Mouse (Mus musculus) small intestine, adult 2 months (tissue): ENCODE results near the gene Rassf8. TPM values are rescaled to one million over a fixed set of nuclear protein-coding genes. Genes with fewer than 3 reads are reported as not detected.

Experiments
- H3K27ac ChIP-seq: fragments of 200-500 bp; 2 replicates; pipeline ENCODE4 v1.5.1; 2012; ENCODE audit warnings: low read depth, low read length, control low read depth, inconsistent platforms; ENCODE audit not compliant: insufficient read depth
- H3K27me3 ChIP-seq: fragments of 200-500 bp; 2 replicates; pipeline ENCODE4 v1.6.1; 2012; ENCODE audit warnings: mild to moderate bottlenecking, moderate library complexity, low read length, inconsistent platforms; ENCODE audit not compliant: control insufficient read depth, insufficient read depth
- H3K36me3 ChIP-seq: fragments of 200-500 bp; 2 replicates; pipeline ENCODE4 v1.6.1; 2012; ENCODE audit warnings: mild to moderate bottlenecking, low read length, control low read depth, inconsistent platforms; ENCODE audit not compliant: control insufficient read depth, insufficient read depth
- H3K4me1 ChIP-seq: fragments of 200-500 bp; 2 replicates; pipeline ENCODE4 v1.6.1; 2012; ENCODE audit warnings: low read length, inconsistent platforms, mixed read lengths; ENCODE audit not compliant: control insufficient read depth, insufficient read depth, insufficient read length
- H3K4me3 ChIP-seq: fragments of 200-500 bp; 2 replicates; pipeline ENCODE4 v1.5.1; 2012; ENCODE audit warnings: low read depth, mild to moderate bottlenecking, control low read depth, inconsistent platforms, low read length, moderate library complexity
- CTCF ChIP-seq: fragments of 200-500 bp; IDR thresholded peaks from 2 replicates; pipeline ENCODE4 v1.5.1; 2012; ENCODE audit warnings: low read depth, mild to moderate bottlenecking, control low read depth, inconsistent platforms, low read length, moderate library complexity, mixed read lengths; ENCODE audit not compliant: insufficient replicate concordance, insufficient read length; ENCODE audit errors: extremely low read depth
- POLR2A ChIP-seq: fragments of 200-500 bp; IDR thresholded peaks from 2 replicates; pipeline ENCODE4 v1.6.1; 2012; ENCODE audit warnings: low read depth, mild to moderate bottlenecking, control low read depth, inconsistent platforms, low read length, moderate library complexity
- WGBS: fragments of 180-500 bp; shearing (Covaris S2); methylation state at CpG from one replicate; pipeline ENCODE4 v1.1.7; 2018; 5-methylcytosine and 5-hydroxymethylcytosine counted together
- polyA plus RNA-seq: library from polyadenylated mRNA; depleted of rRNA; stranded (reverse); fragments of >200 nt; gene quantifications from 2 replicates; pipeline ENCODE4 v1.2.3, GENCODE M21; 2012

Rassf8 gene
- polyA plus RNA-seq, 1 experiment: 1.1 TPM

DNA sequence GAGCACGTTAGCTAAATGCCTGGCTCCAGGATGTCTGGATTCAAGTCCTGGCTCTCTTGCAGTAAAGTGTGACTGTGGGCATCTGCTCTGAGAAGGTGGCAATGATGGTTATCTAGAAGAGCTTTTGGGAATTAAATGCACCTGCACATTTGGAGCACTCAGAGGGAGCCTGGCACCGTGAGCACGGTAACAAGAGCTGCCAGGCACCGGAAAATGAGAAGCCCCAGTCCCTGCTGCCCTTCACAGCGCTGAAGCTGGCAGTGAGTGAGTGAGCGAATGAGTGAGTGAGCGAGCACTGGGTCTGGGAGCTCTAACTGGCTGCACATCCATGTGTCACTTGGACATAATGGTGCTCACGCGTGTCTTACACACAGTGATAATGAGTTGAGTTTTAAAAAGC, 34.7 kb downstream of the Rassf8 start:
- Histone ChIP-seq H3K27me3 (no peaks in the 10 kb centered on the region), H3K27ac (no peak overlapping the region), H3K4me3 (no peak overlapping the region), H3K36me3 (no peaks in the 10 kb centered on the region), H3K4me1 (peaks cover 3% of the 10 kb centered on the region)
- WGBS: 95% methylated on average over 9 of the region's 9 CpGs
- TF ChIP-seq POLR2A (no peak), CTCF (no peak)

DNA sequence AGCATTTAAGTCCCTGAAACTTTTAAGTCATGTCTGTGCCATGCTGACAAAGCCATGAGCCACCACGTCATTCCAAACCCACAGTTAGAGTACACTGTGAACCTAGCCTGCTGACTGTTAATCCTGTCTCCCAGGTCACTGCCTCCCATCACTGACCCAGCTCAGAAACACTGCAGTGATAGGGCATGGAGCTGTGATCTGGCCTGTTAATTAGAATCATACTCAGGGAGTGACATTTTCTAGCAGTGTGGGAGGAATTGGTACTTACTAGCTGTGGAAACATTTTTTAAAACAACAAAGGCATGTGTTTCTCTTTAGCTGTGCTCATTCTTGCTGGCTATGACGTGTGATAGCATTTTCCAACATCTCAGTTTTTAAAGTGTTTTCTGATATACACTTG, 35.4 kb downstream of the Rassf8 start:
- Histone ChIP-seq H3K36me3 (no peaks in the 10 kb centered on the region), H3K27ac (no peak overlapping the region), H3K4me3 (no peak overlapping the region), H3K4me1 (peaks cover 3% of the 10 kb centered on the region), H3K27me3 (no peaks in the 10 kb centered on the region)
- WGBS: 76% methylated on average over 2 of the region's 2 CpGs
- TF ChIP-seq CTCF (no peak), POLR2A (no peak)

DNA sequence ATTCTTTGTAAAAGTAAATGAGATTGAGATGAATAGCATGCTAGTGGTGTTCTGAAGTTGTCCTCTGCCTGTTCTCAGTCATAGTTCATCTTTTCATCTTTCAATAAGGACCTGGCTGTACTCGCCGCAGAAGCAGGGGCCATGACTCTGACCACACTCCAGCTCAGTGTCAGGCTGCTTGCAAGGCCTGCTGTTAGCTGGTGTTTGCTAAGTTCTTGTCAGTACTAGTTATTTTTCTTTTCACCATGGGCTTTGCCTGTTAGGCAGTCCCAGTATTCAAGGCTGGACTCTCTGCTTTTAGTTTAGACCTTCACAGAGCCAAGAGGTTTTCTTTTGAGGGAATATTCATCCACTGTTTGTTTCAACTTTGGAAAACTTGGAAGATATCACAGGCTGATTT, 40.8 kb downstream of the Rassf8 start:
- Histone ChIP-seq H3K27me3 (no peaks in the 10 kb centered on the region), H3K36me3 (no peaks in the 10 kb centered on the region), H3K4me3 (no peak overlapping the region), H3K4me1 (no peaks in the 10 kb centered on the region), H3K27ac (no peak overlapping the region)
- no peak for TF ChIP-seq CTCF
- no peak for TF ChIP-seq POLR2A
- WGBS: 86% methylated on average over 2 of the region's 2 CpGs

DNA sequence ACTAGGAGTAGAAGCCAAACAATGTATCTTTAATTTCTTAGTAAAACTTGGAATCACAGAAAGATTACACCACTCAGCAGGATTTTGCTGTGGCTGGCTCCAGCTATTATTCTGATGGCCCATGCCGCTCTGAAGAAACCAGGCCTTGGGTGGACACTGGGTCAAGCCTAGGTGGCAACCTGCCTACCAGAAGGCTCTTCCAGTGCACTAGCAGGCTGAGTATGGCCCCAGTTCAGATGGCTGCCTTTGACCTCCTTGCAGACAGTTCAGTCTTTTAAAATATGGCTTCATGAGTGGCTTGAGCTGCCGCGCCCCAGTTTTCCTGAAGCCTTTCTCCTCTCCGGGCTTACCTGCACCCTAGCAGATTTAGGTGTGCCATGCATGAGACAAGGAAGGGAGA, 43.2 kb downstream of the Rassf8 start:
- Histone ChIP-seq H3K36me3 (no peaks in the 10 kb centered on the region), H3K27ac (no peak overlapping the region)
- 89% methylated on average over 4 of the region's 4 CpGs for WGBS

DNA sequence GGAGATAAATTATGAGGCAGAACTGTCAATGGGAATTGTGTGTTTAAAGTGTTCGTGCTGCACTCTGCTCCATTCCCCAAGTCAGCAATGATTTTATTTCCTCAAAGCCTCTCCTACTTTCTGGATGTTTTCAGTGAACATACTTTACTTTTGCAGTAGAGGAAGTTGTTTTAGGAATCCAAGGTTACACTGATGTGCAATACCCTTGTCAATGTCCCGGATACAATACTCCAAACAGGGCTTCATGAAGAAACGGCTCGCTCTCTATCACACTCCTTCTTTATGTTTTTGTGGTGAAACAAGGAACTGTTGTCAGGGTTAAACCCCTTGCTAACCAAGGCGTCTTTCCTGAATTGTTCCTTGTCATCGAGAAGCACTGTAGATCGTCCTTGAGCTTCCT, 45.8 kb downstream of the Rassf8 start:
- H3K4me3 ChIP-seq: no peak overlapping the region
- no peak for TF ChIP-seq POLR2A
- TF ChIP-seq CTCF: no peak
- H3K36me3 ChIP-seq: no peaks in the 10 kb centered on the region
- H3K27ac ChIP-seq: no peak overlapping the region
- no peaks in the 10 kb centered on the region for H3K27me3 ChIP-seq
- H3K4me1 ChIP-seq: 0 out of 2 replicates have a peak, but pooled peaks cover 2% of the 10 kb centered on the region
- WGBS: 57% methylated on average over 7 of the region's 7 CpGs

More for the DNA sequence above, 43.2 kb downstream of the Rassf8 start:
- Histone ChIP-seq H3K27me3 (no peaks in the 10 kb centered on the region), H3K4me3 (no peak overlapping the region), H3K4me1 (0 out of 2 replicates have a peak, but pooled peaks cover 2% of the 10 kb centered on the region)
- TF ChIP-seq CTCF (no peak), POLR2A (no peak)

DNA sequence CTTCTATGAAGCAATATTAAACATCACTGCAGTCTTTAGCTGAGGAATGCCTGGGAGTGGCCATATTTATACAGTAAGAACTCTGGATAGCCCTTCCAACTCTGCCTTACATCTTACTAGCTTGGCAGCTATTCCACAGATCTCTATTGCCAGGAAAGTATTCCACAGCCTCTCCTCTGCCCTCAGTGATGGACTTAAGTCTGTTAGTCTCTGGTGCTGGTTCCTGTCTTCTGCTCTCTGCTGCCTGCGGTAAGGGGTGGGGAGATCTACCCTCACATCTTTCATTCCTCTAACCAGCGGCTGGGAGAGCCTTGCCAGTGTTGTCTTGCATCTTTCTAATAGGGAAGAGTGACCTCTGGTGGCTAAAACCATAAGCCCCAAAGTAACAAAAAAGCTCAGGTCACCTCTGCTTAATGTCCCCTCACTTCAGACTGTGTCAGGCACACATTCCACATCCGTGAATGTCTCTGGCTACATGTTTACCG, 46.6 kb downstream of the Rassf8 start:
- H3K27ac ChIP-seq: no peak overlapping the region
- 8% methylated on average over 4 of the region's 4 CpGs for WGBS
- no peaks in the 10 kb centered on the region for H3K27me3 ChIP-seq
- TF ChIP-seq CTCF: peak; percentile 16; the same call in 1 of the 2 replicates
- TF ChIP-seq POLR2A: no peak
- no peaks in the 10 kb centered on the region for H3K36me3 ChIP-seq
- 0 out of 2 replicates have a peak, but pooled peaks cover 2% of the 10 kb centered on the region for H3K4me1 ChIP-seq
- no peak overlapping the region for H3K4me3 ChIP-seq

DNA sequence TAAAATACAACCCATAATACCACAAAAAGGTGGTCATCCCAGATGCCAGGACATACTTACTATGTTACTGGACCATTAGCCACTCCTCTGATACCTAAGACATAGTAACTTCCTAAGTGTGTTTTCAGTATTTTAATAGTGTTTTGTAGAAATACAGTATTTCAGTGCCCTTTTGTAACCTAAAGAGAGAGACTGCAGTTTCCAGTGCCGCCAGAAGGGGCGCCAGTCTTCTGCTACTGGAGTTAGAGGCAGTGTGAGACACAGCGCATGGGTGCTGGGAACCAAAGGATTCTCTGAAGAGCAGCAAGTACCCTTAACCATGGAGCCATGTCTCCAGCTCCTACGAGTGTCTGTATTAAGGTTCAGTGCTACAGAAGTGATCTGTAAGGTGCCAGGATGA, 48.1 kb downstream of the Rassf8 start:
- TF ChIP-seq POLR2A: no peak
- peak; percentile 30; the same call in 1 of the 2 replicates for TF ChIP-seq CTCF
- no peaks in the 10 kb centered on the region for H3K36me3 ChIP-seq
- no peak overlapping the region for H3K4me3 ChIP-seq
- no peaks in the 10 kb centered on the region for H3K27me3 ChIP-seq
- WGBS: 65% methylated on average over 4 of the region's 4 CpGs
- 0 out of 2 replicates have a peak, but pooled peaks cover 2% of the 10 kb centered on the region for H3K4me1 ChIP-seq
- no peak overlapping the region for H3K27ac ChIP-seq
